ENCODE assay signal across 8 mouse cellular contexts in genomic region chr2:128125635-128126470, GRCm38 (mm10). TPM values are rescaled to one million over a fixed set of nuclear protein-coding genes. Genes with fewer than 3 reads are reported as not detected.
DNase-seq lines count a peak whose midpoint lies in the region; ATAC-seq and TF ChIP-seq lines count a peak whose summit lies in the region.

TSS of gene Bcl2l11 (plus strand) at chr2:128126038.

- H3K9me3 ChIP-seq in embryonic facial prominence, embryonic 15.5 days (replicated peaks): no peaks in the 10 kb centered on the region
- no peaks in the 10 kb centered on the region for H3K9me3 ChIP-seq in limb, embryonic 13.5 days
- no peaks in the 10 kb centered on the region for H3K9me3 ChIP-seq in midbrain, embryonic 15.5 days

- peak within 1 kb of the TSS; percentile 63 for H3K27ac ChIP-seq in bone marrow macrophage, adult 2 months (ENCODE audit: insufficient read depth, low read depth, low read length)
- H3K27ac ChIP-seq in embryonic facial prominence, embryonic 15.5 days (replicated peaks): peak within 1 kb of the TSS; percentile 86
- H3K27ac ChIP-seq in limb, embryonic 13.5 days: peak within 1 kb of the TSS; percentile 67; the same call in 1 of the 2 replicates
- peak within 1 kb of the TSS; percentile 69 for H3K27ac ChIP-seq in midbrain, embryonic 15.5 days

- H3K27me3 ChIP-seq in embryonic facial prominence, embryonic 15.5 days: peaks cover 36% of the 10 kb centered on the region
- H3K27me3 ChIP-seq in limb, embryonic 13.5 days: peaks cover 41% of the 10 kb centered on the region
- peaks cover 29% of the 10 kb centered on the region for H3K27me3 ChIP-seq in midbrain, embryonic 15.5 days (replicated peaks)

- 1% methylated on average over 75 of the region's 76 CpGs for WGBS in embryonic facial prominence, embryonic 15.5 days
- under 1% methylated on average over 76 of the region's 76 CpGs for WGBS in limb, embryonic 13.5 days
- under 1% methylated on average over 68 of the region's 76 CpGs for WGBS in midbrain, embryonic 15.5 days

- peak; percentile 97 for DNase-seq in 416B (ENCODE audit: low read depth)
- peak; percentile 95 for DNase-seq in heart, adult 8-10 months (ENCODE audit: low spot score)
- peak; percentile 97 for DNase-seq in kidney, adult 9 months
- peak; percentile 98 for DNase-seq in spleen, adult 18-20 months

- peak within 1 kb of the TSS; percentile 44 for H3K9ac ChIP-seq in embryonic facial prominence, embryonic 15.5 days
- peak within 1 kb of the TSS; percentile 76 for H3K9ac ChIP-seq in limb, embryonic 13.5 days
- H3K9ac ChIP-seq in midbrain, embryonic 15.5 days: peak within 1 kb of the TSS; percentile 52

- peak; percentile 88 for ATAC-seq in embryonic facial prominence, embryonic 15.5 days (ENCODE audit: insufficient number of reproducible peaks, low FRiP score, low TSS enrichment, low read depth)
- ATAC-seq in limb, embryonic 13.5 days (ENCODE audit: low FRiP score, low read depth): peak; percentile 86
- peak; percentile 83 for ATAC-seq in midbrain, embryonic 15.5 days (replicated peaks)

- H3K4me3 ChIP-seq in bone marrow macrophage, adult 2 months (ENCODE audit: insufficient read depth, low read length): peak within 1 kb of the TSS; percentile 82
- peak within 1 kb of the TSS; percentile 62 for H3K4me3 ChIP-seq in embryonic facial prominence, embryonic 15.5 days (replicated peaks)
- peak within 1 kb of the TSS; percentile 79 for H3K4me3 ChIP-seq in limb, embryonic 13.5 days
- H3K4me3 ChIP-seq in midbrain, embryonic 15.5 days: peak within 1 kb of the TSS; percentile 84

- peaks cover 11% of the 10 kb centered on the region for H3K4me1 ChIP-seq in bone marrow macrophage, adult 2 months (ENCODE audit: control insufficient read depth, insufficient read depth, low read length)
- peaks cover 53% of the 10 kb centered on the region for H3K4me1 ChIP-seq in embryonic facial prominence, embryonic 15.5 days
- H3K4me1 ChIP-seq in limb, embryonic 13.5 days: peaks cover 55% of the 10 kb centered on the region
- H3K4me1 ChIP-seq in midbrain, embryonic 15.5 days: peaks cover 57% of the 10 kb centered on the region

- 0 out of 2 replicates have a peak, but pooled peaks have one; percentile 9 for TF ChIP-seq CTCF in bone marrow macrophage, adult 2 months (IDR thresholded peaks at IDR 0.05; ENCODE audit: low read depth, low read length)

- H3K36me3 ChIP-seq in embryonic facial prominence, embryonic 15.5 days: 0 out of 2 replicates have a peak, but pooled peaks cover 8% of the 10 kb centered on the region
- peaks cover 11% of the 10 kb centered on the region for H3K36me3 ChIP-seq in limb, embryonic 13.5 days
- H3K36me3 ChIP-seq in midbrain, embryonic 15.5 days (replicated peaks): no peaks in the 10 kb centered on the region

- peak within 1 kb of the TSS; percentile 96 for H3K4me2 ChIP-seq in embryonic facial prominence, embryonic 15.5 days (replicated peaks)
- H3K4me2 ChIP-seq in limb, embryonic 13.5 days (replicated peaks): peak within 1 kb of the TSS; percentile 97
- peak within 1 kb of the TSS; percentile 99 for H3K4me2 ChIP-seq in midbrain, embryonic 15.5 days

- TF ChIP-seq POLR2A in bone marrow macrophage, adult 2 months (IDR thresholded peaks at IDR 0.05; ENCODE audit: borderline replicate concordance, low read depth, low read length): peak; percentile 86; the same call in 1 of the 2 replicates

RNA-seq across cellular contexts. Expression of gene Bcl2l11, which starts in this region (rescaled TPM):
- polyA plus RNA-seq in bone marrow macrophage, adult 2 months (2012; ENCODE audit: insufficient read depth, insufficient read length, missing spikeins): 56.4 and 60.5 TPM in 2 replicates
- polyA plus RNA-seq in embryonic facial prominence, embryonic 15.5 days (2015; fragmentation: Nextera tagmentation; extraction: Ambion mirVana): 17.3 and 17.4 TPM in 2 replicates
- total RNA-seq in heart, adult 8-10 months (2022): 10 to 100 TPM in 2 of 4 experiments, 1 to 10 TPM in 2; 7.6 to 16.4 (median 11.3) TPM
- polyA plus RNA-seq in limb, embryonic 13.5 days (2015; fragmentation: Nextera tagmentation; extraction: Ambion mirVana): 25.8 and 27.8 TPM in 2 replicates
- polyA plus RNA-seq in midbrain, embryonic 15.5 days (2015; fragmentation: Nextera tagmentation; extraction: Ambion mirVana): 11.8 and 12.0 TPM in 2 replicates

Comparison
In these comparisons a context has a peak if more than half of its experiments do, and no peak if none do; other contexts are left out.
1. Peak in every context shown above with its lines: DNase-seq, ATAC-seq, H3K4me3 ChIP-seq and H3K27ac ChIP-seq.